Mouse (Mus musculus) midbrain, embryonic 16.5 days (tissue): Measurements from ENCODE around the gene 4930402H24Rik. TPM values are rescaled to one million over a fixed set of nuclear protein-coding genes. Genes with fewer than 3 reads are reported as not detected.

Experiments used
- ATAC-seq: fragments of 200-750 bp; cut with Nextera tagmentation; 2 replicates; pipeline ENCODE4 v1.8.0; 2017; ENCODE audit warnings: moderate TSS enrichment
- H3K27ac ChIP-seq: fragments of 300-500 bp; sonication (generic); 2 replicates; pipeline ENCODE4 v1.5.1; 2014; ENCODE audit warnings: mild to moderate bottlenecking, low read length, mixed read lengths
- H3K27me3 ChIP-seq: fragments of 300-500 bp; sonication (generic); 2 replicates; pipeline ENCODE4 v1.6.1; 2014; ENCODE audit warnings: low read depth, low read length, mixed read lengths; ENCODE audit not compliant: control insufficient read depth, insufficient read depth
- H3K36me3 ChIP-seq: fragments of 300-500 bp; sonication (generic); 2 replicates; pipeline ENCODE4 v1.6.1; 2014; ENCODE audit warnings: mild to moderate bottlenecking, low read length, moderate library complexity, mixed read lengths; ENCODE audit not compliant: control insufficient read depth, insufficient read depth
- H3K4me1 ChIP-seq: fragments of 300-500 bp; sonication (generic); 2 replicates; pipeline ENCODE4 v1.6.1; 2014; ENCODE audit warnings: mild to moderate bottlenecking, low read length, mixed read lengths; ENCODE audit not compliant: control insufficient read depth, insufficient read depth
- H3K4me2 ChIP-seq: fragments of 300-500 bp; sonication (generic); 2 replicates; pipeline ENCODE4 v1.6.1; 2014; ENCODE audit warnings: mild to moderate bottlenecking, low read length, mixed read lengths
- H3K4me3 ChIP-seq: fragments of 300-500 bp; sonication (generic); 2 replicates; pipeline ENCODE4 v1.5.1; 2014; ENCODE audit warnings: low read depth, mild to moderate bottlenecking, low read length, moderate library complexity, mixed read lengths
- H3K9ac ChIP-seq: fragments of 300-500 bp; sonication (generic); 2 replicates; pipeline ENCODE4 v1.6.1; 2014; ENCODE audit warnings: low read depth, low read length, mixed read lengths
- H3K9me3 ChIP-seq: fragments of 300-500 bp; sonication (generic); replicated peaks from 2 replicates; pipeline ENCODE4 v1.6.1; 2014; ENCODE audit warnings: mild to moderate bottlenecking, low read length, mixed read lengths; ENCODE audit not compliant: control insufficient read depth, poor library complexity, severe bottlenecking
- WGBS: fragments of 180-500 bp; shearing (Covaris S2); extraction: QIAGEN DNeasy Blood & Tissue Kit; methylation state at CpG from one replicate; pipeline ENCODE4 v1.1.7; 2014; 5-methylcytosine and 5-hydroxymethylcytosine counted together
- polyA plus RNA-seq: library from polyadenylated mRNA; unstranded; fragments of >200 nt; fragmentation: Nextera tagmentation; extraction: Ambion mirVana; gene quantifications from 2 replicates; pipeline ENCODE4 v1.2.1, GENCODE M21; 2015

4930402H24Rik gene
- polyA plus RNA-seq, 1 experiment from 2014 or later = 98.1 TPM

DNA sequence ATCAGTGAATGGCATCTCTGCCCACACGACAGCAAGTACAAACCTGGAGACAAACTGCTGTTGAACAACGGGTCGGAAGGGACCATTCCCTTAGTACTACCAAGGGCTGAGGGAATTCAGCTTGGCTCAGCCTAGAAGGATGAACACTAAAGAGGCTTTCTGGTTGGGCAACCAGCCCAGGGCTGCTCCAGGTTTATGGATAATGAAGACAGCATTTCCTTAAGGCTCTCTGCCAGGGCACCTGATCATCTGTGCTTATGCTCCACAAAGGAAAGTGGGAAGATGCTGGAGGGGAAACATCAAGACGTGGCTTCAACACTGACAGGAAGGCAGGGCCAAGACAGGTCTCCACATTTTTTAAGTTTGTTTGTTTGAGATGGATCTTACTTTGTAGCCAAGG is 181.8 kb downstream of the 4930402H24Rik start:
- Histone ChIP-seq H3K4me3 (no peak overlapping the region), H3K4me1 (no peaks in the 10 kb centered on the region), H3K9ac (no peak overlapping the region)

DNA sequence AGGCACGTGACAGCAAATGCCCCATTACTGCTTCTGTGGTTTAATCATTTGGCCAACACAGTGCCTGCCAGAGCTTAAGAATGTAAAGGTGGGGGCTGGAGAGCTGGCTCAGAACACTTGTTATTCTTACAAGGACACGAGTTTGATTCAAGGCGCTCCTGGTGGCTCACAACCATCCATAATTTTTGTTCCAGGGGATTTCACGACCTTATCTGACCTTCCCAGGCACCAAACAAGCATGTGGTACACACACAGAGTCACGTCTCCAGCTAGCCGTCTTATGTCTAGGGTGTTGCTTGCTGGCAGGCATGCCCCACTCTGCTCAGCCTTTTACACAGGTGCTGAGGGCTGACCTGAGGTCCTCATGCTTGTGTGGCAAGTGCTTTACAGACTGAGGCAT is 188.3 kb downstream of the 4930402H24Rik start:
- Histone ChIP-seq H3K36me3 (peaks cover 51% of the 10 kb centered on the region), H3K27ac (no peak overlapping the region)

More for the DNA sequence above, 181.8 kb downstream of the 4930402H24Rik start:
- no peak overlapping the region for H3K4me2 ChIP-seq
- no peaks in the 10 kb centered on the region for H3K27me3 ChIP-seq
- no peak overlapping the region for H3K27ac ChIP-seq
- no peaks in the 10 kb centered on the region for H3K9me3 ChIP-seq
- no peak for ATAC-seq
- peaks cover 67% of the 10 kb centered on the region for H3K36me3 ChIP-seq
- WGBS = 84% methylated on average over 4 of the region's 4 CpGs

DNA sequence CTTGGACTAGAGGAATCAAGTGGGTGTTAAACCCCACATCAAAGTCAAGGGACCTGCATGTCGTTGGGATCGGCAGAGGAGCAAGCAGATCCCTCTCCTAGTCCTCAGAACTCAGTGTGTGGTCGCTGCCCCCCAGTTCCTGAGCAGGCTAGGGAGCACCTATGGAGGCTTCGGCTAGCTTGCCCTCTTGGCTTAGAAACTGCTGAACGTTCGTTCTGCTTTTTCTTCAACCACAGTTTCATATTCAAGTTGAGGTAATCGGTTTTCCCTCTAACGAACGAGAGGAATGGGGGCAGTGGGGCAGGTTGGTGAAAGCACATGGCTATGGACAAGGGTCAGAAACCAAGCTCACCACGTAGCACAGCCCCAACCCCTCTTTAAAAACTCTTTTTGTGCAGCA is 199.1 kb downstream of the 4930402H24Rik start:
- no peak for ATAC-seq
- H3K4me1 ChIP-seq = no peaks in the 10 kb centered on the region
- no peak overlapping the region for H3K9ac ChIP-seq
- WGBS = 63% methylated on average over 10 of the region's 10 CpGs
- no peaks in the 10 kb centered on the region for H3K9me3 ChIP-seq
- peaks cover 38% of the 10 kb centered on the region for H3K36me3 ChIP-seq
- no peak overlapping the region for H3K4me2 ChIP-seq
- H3K27ac ChIP-seq = no peak overlapping the region
- no peak overlapping the region for H3K4me3 ChIP-seq
- H3K27me3 ChIP-seq = no peaks in the 10 kb centered on the region

More for the DNA sequence above, 188.3 kb downstream of the 4930402H24Rik start:
- 75% methylated on average over 6 of the region's 6 CpGs for WGBS
- Histone ChIP-seq H3K4me1 (no peaks in the 10 kb centered on the region), H3K27me3 (no peaks in the 10 kb centered on the region), H3K9me3 (no peaks in the 10 kb centered on the region), H3K4me2 (no peak overlapping the region), H3K4me3 (no peak overlapping the region), H3K9ac (no peak overlapping the region)
- no peak for ATAC-seq

DNA sequence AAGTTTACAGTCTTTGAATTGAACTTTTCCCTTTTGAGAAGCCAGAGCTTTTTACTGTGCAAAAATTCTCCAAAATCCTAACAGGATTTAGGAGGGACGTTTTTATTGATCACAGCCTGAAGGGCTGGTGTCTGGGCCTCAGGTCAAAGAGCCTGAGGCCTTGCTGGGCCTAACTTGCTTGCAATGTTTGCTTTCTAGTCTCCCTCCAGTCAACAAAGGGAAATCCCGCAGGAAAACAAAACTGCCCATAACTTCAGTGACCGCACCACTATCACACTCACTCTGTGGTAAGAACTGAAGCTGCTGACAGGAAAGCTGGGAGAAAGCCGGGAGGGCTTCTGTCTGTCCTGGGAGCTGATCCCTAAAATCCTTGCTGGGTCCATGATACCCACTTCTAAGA is 199.6 kb downstream of the 4930402H24Rik start:
- no peak overlapping the region for H3K4me3 ChIP-seq
- H3K9ac ChIP-seq = no peak overlapping the region
- no peaks in the 10 kb centered on the region for H3K9me3 ChIP-seq
- no peak for ATAC-seq
- no peak overlapping the region for H3K27ac ChIP-seq
- H3K4me1 ChIP-seq = no peaks in the 10 kb centered on the region
- no peak overlapping the region for H3K4me2 ChIP-seq
- peaks cover 34% of the 10 kb centered on the region for H3K36me3 ChIP-seq
- H3K27me3 ChIP-seq = no peaks in the 10 kb centered on the region
- 77% methylated on average over 4 of the region's 4 CpGs for WGBS

DNA sequence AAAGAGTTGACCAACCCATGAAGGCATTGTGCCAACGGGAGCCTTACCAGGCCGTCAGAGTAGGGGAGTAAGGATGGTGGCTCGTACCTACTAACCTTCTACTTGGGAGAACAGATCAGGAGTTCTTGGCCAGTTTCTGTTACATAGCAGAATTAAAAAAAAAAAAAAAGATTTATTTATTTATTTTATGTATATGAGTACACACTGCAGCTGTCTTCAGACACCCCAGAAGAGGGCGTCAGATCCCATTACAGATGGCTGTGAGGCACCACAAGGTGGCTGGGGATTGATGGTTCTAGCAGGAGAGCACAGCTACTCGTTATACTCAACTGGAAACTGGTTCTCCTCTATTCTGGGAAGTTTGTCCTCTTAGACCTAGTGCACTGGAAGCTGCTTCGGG is 201.0 kb downstream of the 4930402H24Rik start:
- H3K9me3 ChIP-seq = no peaks in the 10 kb centered on the region
- no peak for ATAC-seq
- WGBS = 67% methylated on average over 6 of the region's 6 CpGs
- no peak overlapping the region for H3K4me3 ChIP-seq
- peaks cover 20% of the 10 kb centered on the region for H3K36me3 ChIP-seq
- no peak overlapping the region for H3K27ac ChIP-seq
- H3K9ac ChIP-seq = no peak overlapping the region
- H3K4me2 ChIP-seq = no peak overlapping the region
- H3K27me3 ChIP-seq = no peaks in the 10 kb centered on the region
- no peaks in the 10 kb centered on the region for H3K4me1 ChIP-seq

DNA sequence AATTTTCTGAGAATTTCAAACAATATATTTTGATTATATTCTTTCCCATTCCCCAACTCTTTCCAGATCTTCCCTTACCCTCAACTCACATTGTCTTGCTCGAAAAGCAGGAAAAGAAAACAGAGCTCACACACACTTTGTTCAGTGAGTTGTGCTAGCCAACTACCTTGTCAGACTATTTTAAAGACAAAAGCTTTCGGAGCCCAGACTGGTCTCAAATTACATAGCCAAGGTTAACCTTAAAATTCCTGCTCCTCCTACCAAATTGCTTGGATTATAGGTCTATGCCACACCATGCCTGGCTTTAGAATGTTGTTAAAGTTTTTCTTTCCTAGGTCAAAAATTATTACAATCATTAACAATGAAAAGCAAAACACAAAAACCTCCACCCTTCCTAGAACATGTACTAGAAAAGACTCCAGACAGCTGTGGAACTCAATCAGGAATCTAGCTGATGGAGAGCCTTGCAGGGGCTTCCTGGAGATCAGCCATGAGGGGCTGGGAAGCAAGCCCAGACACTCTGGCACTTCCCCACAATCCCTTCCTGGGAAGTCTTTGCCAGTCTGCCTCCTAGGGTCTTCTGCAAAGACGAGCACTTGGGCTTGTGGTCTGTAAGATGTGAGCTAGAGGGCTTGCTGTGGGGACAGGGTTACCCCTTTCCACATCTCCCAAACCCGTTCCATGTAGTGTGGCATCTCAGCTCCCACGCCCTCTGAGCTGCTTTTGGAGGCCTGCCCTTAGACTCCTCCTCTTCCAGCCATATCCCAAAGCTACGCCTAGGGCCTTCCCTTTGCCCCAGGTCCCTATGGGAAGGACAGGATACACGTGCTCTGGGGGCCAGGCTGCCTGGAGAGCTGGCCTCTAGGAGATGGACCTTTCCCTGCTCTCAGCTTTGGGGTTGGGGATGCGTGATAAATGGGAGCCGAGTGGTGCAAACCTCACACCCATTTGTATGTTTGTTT is 201.9 kb downstream of the 4930402H24Rik start:
- H3K4me1 ChIP-seq = no peaks in the 10 kb centered on the region
- WGBS = 73% methylated on average over 9 of the region's 9 CpGs
- H3K27ac ChIP-seq = 0 out of 2 replicates have a peak overlapping the region, but pooled peaks have one; percentile 28
- H3K4me2 ChIP-seq = no peak overlapping the region
- H3K36me3 ChIP-seq = peaks cover 15% of the 10 kb centered on the region
- no peak overlapping the region for H3K9ac ChIP-seq
- 0 out of 2 replicates have a peak, but pooled peaks have one; percentile 18 for ATAC-seq
- no peak overlapping the region for H3K4me3 ChIP-seq
- no peaks in the 10 kb centered on the region for H3K9me3 ChIP-seq
- no peaks in the 10 kb centered on the region; the same call in 1 of the 2 replicates for H3K27me3 ChIP-seq

DNA sequence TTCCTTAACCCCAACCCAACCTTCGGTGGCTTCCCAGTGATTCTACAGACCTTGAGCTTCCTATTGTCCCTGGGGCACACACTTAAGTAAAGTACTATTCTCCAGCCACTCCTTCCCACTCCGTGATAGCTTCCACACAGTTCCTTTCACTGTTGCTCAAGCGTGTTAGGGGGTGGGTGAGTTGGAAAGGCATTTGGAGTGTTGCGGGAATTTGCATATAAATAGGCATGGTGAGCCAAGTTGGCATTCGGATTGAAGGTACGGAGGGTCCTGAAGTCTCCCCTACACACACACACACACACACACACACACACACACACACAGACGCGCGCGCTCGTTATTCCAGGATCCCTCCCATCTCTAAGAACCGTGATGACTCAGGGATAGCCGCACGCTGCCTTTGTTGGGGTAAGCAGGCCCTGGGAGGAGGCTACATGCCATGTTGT is 208.4 kb downstream of the 4930402H24Rik start:
- 0 out of 2 replicates have a peak, but pooled peaks have one; percentile 32 for ATAC-seq
- Histone ChIP-seq H3K4me1 (peaks cover 14% of the 10 kb centered on the region), H3K36me3 (no peaks in the 10 kb centered on the region), H3K27me3 (peaks cover 27% of the 10 kb centered on the region), H3K27ac (no peak overlapping the region), H3K4me2 (peak overlapping the region; percentile 100), H3K9ac (no peak overlapping the region; the same call in 1 of the 2 replicates), H3K9me3 (no peaks in the 10 kb centered on the region), H3K4me3 (peak overlapping the region; percentile 55)
- WGBS = 1% methylated on average over 14 of the region's 14 CpGs

DNA sequence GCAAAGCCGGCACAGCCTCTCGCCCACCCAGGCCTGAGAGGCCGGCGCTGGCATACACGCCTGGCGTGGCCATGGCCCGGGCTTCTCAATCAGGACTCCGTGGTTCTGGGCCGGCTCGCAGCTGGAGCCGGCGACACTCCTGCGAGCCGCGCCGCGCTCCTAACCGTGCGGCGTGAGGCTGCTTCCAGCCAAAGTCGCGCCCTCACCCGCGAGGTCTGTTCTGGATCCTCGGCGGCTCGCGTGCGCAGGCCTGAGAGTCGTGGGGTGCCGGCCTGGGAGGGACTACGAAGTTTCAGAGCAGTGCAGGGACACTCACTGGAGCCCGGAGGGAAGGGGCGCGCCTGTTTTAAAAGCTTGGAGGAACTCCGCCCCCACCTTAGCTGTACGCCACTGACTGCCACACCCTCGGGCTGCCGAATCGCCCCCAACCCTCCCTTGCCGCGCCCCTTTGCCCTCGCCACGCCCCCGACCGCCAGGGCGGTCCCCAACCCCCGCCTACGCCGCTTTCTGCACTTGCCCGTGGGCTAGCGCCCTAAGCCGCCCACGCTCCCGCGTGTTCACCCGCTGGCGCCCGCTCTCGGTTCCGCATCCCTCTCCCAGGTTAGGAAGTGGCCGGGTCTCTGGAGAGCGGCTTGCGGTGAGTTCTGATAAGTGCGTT is 208.9 kb downstream of the 4930402H24Rik start, which contains the start of gene Slc4a11:
Gene Slc4a11, minus strand, starts transcription at position 367 of the 658 bp plus-strand sequence.
- Histone ChIP-seq H3K9ac (peak within 1 kb of the TSS; percentile 60), H3K4me2 (peak within 1 kb of the TSS; percentile 100), H3K9me3 (no peaks in the 10 kb centered on the region), H3K4me1 (peaks cover 14% of the 10 kb centered on the region), H3K36me3 (no peaks in the 10 kb centered on the region), H3K27ac (no peak within 1 kb of the TSS), H3K27me3 (peaks cover 27% of the 10 kb centered on the region), H3K4me3 (peak within 1 kb of the TSS; percentile 55)
- WGBS = under 1% methylated on average over 65 of the region's 65 CpGs
- ATAC-seq = peak; percentile 54
